8 mouse cellular contexts compared by ENCODE assay signal in genomic region chr2:136449265-136449664, GRCm38 (mm10). TPM values are rescaled to one million over a fixed set of nuclear protein-coding genes. Genes with fewer than 3 reads are reported as not detected.
DNase-seq lines count a peak whose midpoint lies in the region; ATAC-seq lines count a peak whose summit lies in the region.

No protein-coding gene starts in this region.

- no peak for ATAC-seq in erythroid progenitor cell, adult 5-6 weeks (replicated peaks; ENCODE audit: low FRiP score, poor library complexity, severe bottlenecking)

- peak; percentile 41 for DNase-seq in layer of hippocampus, adult 11-12 months (ENCODE audit: low spot score)
- no peak for DNase-seq in layer of hippocampus, postnatal 25 days (ENCODE audit: extremely low spot score in 1 of 2, low spot score in 1 of 2)
- DNase-seq in NIH3T3 (ENCODE audit: low read depth): peak; percentile 3
- peak; percentile 27 to 56 for DNase-seq in cerebellum, postnatal 25 days
- DNase-seq in kidney, postnatal 14 days: peak; percentile 38
- no peak for DNase-seq in adipocyte (ENCODE audit: low spot score)
- no peak for DNase-seq in lung, postnatal 10 days

RNA-seq across cellular contexts. Expression of gene Ankef1, which starts 52.4 kb away (rescaled TPM):
- under 1 TPM; 0.74 to 0.80 TPM for total RNA-seq in layer of hippocampus, postnatal 25 days (2021)
- total RNA-seq in erythroid progenitor cell, adult 5-6 weeks (2015; ENCODE audit: low replicate concordance): not detected in 2 replicates
- not detected in 2 replicates for total RNA-seq in erythroid progenitor cell, adult 5-6 weeks (2017; ENCODE audit: low replicate concordance)

Comparison
In these comparisons a context has a peak if more than half of its experiments do, and no peak if none do; other contexts are left out.
1. DNase-seq: peak in layer of hippocampus, adult 11-12 months (single experiment), NIH3T3 (single experiment), cerebellum, postnatal 25 days (2 of 2) and kidney, postnatal 14 days (single experiment); none in layer of hippocampus, postnatal 25 days (0 of 2), adipocyte (single experiment) and lung, postnatal 10 days (single experiment).